Mouse (Mus musculus) stomach, postnatal 0 days (tissue): ENCODE measurements around the gene Mrpl58.

Experiments used
- CTCF ChIP-seq: IDR thresholded peaks from 2 replicates; pipeline ENCODE4 v1.5.1; 2016; ENCODE audit warnings: antibody characterized with exemption, low read depth, mild to moderate bottlenecking, moderate library complexity
- EP300 ChIP-seq: optimal IDR thresholded peaks from 2 replicates; pipeline ENCODE3; 2016; ENCODE audit warnings: antibody characterized with exemption

GRCm38 (mm10) chr11:115461846-115462242, 58.3 kb downstream of the Mrpl58 start:
- TF ChIP-seq CTCF (no peak), EP300 (no peak)
